Mouse (Mus musculus): ENCODE data around the gene Zfp687. TPM values are rescaled to one million over a fixed set of nuclear protein-coding genes. Genes with fewer than 3 reads are reported as not detected.
A peak's percentile ranks its signal among the peaks of the same experiment; 100 is the strongest.
"Not testable (repeated sequence)": the region's sequence is repeated elsewhere in the genome, so short reads cannot be mapped to it uniquely, and the experiment has no call there.

Gene Zfp687
- total RNA-seq, 2 experiments from 2014 or later, result 20.6 to 35.0 TPM

DNA sequence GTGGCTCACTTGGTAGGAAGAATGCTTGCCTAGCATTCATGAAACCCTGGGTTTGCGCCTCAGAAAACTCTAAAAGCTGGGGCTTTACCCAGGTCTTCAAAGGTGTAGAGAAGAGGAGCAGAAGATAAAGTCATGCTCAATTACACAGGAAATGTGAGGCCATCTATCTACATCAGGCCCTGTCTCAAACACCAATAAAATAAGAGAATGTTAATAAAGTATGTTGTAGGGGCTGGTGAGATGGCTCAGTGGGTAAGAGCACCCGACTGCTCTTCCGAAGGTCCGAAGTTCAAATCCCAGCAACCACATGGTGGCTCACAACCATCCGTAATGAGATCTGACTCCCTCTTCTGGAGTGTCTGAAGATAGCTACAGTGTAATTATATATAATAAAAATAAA is 5.7 kb upstream of the Zfp687 start:
- not testable (repeated sequence) for ATAC-seq (replicated peaks; ENCODE audit: poor library complexity, severe bottlenecking)

DNA sequence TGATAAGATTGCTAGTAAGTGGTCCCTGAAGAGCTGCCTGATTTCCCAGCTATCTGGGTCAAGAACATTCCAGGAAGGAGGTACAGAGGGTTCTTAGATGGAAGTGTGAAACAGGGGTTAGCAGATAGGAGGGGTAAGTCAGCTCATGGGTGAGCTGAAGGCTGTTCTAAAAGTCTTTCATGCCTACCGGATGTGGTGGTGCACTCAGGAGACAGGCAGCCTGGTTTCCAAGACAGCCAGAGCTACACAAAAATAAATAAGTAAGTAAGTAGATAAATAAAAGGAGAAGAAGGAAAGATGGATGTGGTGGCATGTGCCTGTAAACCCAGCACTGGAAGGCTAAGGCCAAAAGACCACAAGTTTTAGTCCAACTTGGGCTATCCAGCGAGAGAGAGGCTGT is 3.5 kb upstream of the Zfp687 start:
- ATAC-seq (replicated peaks; ENCODE audit: poor library complexity, severe bottlenecking), result no peak

DNA sequence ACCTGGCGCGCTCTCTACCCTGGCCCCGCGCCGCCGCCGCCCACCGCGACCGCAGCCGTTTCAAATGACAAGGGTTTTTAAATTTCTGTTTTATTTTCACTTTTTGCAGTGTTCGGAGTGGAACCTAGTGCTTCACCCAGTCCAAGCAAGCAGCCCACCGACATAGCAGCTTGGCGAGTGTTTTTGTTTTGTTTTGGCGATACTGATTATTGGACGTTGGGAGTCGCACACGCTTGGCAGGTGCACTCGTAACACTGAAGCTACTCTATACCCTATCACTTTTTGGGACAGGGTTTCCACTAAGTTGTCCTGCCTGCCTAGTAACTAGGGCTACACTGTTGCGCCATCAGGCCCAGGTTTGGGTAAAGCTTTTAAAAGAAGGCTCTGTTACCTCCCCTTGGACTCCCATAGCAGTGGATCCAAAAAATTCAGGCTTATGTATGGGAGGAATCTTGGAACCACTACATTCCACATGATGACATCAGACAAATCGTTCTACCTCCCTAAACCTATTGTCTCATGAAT is 1.3 kb upstream of the Zfp687 start:
- ATAC-seq (replicated peaks; ENCODE audit: poor library complexity, severe bottlenecking), result no peak

DNA sequence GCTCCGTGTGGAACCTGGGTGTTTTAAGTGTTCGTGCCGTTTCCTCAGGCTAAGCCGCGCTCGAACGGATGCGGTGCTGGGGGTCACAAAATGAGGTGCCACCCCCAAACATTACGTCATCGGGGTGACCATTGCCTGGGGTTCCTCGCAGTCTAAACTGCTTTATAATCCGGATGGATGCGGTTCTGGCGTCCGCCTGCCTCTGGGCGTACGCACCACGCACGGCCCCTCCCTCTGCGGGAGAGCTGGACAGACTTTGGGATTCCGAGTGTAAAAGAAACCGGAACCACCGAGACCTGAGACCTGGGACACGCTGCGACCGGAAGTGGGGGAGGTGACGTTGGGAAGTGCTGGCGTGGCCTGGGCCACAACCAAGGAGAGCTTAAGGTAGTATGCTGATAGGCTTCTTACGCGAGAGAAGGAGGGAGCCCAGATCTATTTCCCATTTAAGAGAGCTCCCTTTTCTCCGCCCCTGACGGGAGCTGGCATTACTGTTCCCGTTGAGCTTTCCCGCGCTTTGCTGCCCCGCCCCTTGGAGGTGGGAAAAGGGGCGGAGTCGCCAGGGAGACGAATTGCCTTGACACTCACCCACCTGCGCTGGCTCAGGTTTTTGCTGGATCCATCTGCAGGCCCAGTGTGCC is 763 bp upstream of the Zfp687 start:
- ATAC-seq (replicated peaks; ENCODE audit: poor library complexity, severe bottlenecking), result peak; percentile 57

DNA sequence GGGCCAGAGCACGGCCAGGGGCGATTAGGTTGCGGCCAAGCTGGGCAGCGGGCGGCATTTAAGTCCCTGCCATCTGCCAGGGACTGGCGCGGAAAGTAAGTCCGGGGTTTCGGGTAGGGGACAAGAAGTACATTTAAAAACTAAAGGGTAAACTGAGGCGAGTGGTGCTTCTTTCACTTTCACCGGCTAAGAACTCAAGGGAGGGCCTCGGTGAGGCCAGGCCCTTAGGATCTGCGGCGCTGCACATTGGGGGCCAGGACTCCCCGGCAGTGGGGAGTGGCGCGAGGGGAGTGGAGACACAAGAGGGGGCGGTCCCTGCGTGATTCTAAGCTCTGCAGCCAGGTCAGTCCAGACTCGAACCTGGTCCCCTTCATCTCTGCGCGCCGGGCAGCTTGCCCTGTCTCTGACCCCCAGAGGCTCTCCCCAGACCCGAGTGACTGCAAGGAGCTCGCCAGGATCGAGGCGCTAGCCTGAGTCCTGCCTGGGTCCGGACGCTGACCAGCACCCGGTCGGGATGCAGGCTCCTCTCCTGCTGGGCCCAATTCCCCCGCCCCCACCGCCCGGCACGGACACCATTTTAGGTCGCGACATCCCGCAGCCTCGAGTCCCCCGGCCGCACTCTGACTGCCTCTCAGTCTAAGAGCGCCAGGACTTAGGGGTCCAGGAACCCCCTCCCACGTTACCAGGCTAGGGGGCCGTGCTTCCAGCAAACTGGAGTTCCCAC is 658 bp downstream of the Zfp687 start:
- peak; percentile 22 for ATAC-seq (replicated peaks; ENCODE audit: poor library complexity, severe bottlenecking)

DNA sequence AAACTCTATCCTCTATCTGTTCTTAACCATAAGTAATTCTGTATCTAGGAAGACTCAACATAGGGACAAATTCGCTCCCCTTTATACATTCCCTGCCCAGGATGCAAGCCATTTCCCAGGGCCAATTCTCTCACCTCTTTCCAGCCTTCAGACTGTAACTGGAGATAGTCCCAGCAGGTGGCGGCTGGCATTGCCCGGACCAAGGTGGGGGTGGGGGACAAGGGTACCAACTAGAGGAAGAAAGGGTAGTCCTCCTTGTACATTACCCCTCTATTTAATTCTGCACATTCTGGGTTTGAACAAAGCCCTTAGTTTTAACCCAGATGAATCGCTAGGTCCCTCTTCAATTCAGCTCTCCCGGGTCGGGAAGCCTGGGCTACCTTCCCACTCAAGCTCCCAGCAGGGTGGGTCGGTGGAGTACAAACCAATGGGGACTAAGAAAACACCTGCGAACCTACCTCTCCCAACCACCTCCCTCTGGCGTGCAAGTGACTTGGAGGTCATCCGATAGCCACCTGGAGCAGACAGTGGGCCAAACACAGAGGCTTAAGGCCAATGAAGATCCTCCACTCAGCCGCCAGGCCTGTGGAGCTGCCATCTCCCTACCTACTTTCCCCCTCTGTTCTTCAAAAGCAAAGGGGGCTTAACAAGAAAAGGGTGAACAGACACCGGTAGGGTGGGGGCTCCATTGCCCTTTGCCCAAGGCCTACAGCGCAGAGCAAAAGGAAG is 1.4 kb downstream of the Zfp687 start:
- no peak for ATAC-seq (replicated peaks; ENCODE audit: poor library complexity, severe bottlenecking)

DNA sequence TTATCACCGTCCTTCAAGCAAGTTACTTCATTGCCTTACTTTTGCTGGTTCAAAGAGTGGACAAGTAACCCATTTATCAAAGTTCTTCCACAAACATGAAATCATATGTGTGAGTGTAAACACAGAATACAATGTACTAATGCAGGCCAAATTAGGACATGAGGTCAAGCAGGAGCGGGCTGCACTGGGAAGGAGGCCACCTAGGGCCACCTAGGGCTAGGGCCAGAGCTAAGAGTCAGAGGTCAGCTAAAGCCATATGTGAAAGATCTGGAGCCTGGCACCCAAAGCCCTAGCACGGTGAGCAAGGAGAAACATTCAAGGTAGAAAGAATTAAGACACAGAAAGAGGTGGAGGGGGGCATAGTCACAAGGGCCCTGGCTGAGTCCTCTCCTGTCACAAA is 2.3 kb downstream of the Zfp687 start:
- ATAC-seq (replicated peaks; ENCODE audit: poor library complexity, severe bottlenecking), result no peak

DNA sequence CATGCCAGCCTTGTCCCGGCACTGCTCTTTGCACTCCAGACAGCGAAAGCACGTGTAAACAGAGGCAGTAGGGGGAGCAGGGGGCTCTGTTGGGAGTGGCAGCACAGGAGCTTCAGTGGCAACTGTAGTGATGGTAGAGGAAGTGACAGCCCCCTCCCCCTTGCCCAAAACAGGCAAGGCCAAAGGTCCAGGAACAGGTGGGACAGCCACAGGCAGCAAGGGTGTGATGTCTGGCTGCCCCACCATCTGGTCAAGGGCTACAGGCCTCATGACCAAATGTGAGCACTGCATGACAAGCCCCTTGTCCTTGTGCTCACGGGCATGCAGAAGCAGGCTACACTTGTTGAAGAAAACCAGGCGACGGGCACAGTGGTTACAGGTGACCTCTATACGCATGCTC is 4.9 kb downstream of the Zfp687 start:
- no peak for ATAC-seq (replicated peaks; ENCODE audit: poor library complexity, severe bottlenecking)

DNA sequence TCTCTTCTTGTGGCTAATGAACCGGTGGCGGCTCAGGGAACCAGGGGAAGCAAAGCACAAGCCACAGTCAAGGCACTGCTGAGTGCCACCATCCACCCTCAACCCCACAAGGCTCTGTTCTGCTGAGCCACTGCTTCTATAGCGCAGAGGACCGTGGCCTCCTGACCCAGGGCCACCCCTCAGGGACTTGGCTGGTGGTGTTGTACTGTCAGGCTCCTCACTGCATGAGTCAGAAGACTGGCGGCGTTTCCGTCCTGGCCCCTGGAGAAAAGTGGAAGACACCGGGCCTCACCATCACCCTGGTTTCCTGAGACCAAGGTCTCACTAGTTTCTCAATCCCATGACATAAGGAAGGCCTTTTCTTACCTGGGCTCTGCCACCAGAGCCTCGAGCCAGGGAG is 7.5 kb downstream of the Zfp687 start:
- ATAC-seq (replicated peaks; ENCODE audit: poor library complexity, severe bottlenecking), result no peak

DNA sequence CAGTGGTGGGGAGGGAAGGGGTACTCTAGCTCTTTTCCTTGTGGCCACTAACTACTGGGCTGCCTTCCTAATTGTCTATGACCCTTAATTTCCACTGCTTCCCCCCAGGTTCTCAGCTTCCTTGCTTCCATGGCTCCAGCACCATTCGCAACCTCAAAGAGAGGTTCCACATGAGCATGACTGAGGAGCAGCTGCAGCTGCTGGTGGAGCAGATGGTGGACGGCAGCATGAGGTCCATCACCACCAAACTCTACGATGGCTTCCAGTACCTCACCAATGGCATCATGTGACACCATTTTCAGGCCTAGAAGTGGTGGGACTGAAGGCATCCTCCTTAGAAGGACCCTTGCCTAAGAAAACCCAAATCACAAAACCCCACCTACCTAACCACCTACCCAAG is 9.6 kb downstream of the Zfp687 start:
- no peak for ATAC-seq (replicated peaks; ENCODE audit: poor library complexity, severe bottlenecking)

DNA sequence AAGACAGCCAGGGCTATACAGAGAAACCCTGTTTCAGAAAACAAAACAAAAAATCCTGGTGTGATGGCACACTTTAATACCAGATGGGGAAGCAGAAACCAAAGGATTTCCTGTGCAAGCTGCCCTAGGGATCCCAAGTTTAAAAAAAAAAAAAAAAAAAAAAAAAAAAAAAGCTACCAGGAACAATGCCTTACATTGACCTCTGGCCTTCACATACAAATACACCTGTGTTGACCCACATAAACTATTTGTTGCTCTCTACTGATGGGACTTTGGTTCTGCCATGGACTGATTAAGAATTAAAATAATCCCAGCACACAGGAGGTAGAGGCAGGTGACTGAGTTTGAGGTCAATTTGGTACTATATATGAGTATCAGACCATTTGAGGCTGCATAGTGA is 12.0 kb downstream of the Zfp687 start:
- ATAC-seq (replicated peaks; ENCODE audit: poor library complexity, severe bottlenecking), result no peak; the same call in 1 of the 2 replicates

DNA sequence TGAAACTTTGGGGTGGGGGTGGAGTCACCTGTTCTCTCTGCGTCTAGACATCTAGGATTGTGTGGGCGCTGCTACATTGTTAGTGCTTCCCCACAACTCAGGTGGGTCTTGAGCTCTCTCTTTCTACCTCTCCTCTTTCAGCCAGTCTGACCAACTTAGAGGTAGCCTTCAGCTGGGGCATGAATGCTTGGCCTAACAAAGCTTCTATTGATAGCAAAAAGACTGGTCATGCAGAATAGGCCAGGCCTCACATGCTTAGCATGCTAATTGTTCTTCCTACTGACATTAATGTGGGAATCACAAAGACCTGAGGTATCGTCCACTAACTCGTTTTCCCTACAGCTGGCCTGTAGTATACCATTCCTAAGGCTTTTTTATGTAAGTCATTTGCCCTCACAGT is 12.7 kb downstream of the Zfp687 start:
- no peak for ATAC-seq (replicated peaks; ENCODE audit: poor library complexity, severe bottlenecking)

DNA sequence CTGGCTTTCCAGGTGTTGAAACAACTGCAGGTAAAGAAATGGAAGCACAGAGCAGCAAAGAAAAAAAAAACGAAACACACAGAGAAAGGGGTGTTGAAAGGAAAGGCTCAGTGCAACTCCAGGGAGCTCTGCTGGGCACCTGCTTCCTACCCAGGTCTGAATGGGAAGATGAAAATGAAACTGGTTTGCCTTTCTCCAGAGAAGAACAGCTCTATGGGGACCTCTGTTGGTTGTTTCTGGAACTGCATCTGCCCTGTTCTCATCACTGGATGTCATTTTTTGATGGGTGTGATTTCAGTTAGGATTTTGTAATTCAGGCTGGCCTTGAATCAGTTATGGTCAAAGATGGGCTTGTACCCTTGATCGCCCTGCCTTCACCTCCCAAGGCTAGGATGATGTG is 18.3 kb downstream of the Zfp687 start:
- ATAC-seq (replicated peaks; ENCODE audit: poor library complexity, severe bottlenecking), result peak; percentile 93

DNA sequence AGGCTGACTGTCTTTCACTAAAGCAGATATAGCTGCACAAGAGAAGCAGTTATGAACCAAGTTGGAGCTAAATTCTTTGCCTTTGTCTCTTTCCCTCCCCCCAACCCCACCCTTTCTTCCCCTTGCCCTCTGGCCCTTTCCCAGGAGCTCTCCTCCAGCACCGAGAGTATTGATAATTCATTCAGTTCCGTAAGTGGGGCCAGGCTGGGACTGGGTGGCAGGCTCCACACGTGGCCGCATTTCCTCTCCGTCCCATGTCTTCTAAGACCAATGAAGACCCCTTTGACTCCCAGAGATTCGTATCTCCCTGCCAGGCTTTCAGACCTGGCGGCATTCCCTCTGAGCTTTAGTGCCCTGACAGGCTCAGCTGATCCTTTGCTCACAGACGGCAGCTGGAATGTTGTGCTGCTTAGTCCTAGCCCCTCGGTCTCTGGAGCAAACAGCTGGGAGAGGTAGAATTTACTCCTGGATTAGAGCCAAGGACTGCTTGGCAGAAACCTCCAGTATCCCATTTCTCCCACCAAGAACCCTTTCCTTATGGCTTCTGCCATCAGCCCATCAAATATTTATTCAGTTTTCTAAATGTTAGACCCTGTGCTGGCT is 26.0 kb downstream of the Zfp687 start:
- ATAC-seq (replicated peaks; ENCODE audit: poor library complexity, severe bottlenecking), result no peak

DNA sequence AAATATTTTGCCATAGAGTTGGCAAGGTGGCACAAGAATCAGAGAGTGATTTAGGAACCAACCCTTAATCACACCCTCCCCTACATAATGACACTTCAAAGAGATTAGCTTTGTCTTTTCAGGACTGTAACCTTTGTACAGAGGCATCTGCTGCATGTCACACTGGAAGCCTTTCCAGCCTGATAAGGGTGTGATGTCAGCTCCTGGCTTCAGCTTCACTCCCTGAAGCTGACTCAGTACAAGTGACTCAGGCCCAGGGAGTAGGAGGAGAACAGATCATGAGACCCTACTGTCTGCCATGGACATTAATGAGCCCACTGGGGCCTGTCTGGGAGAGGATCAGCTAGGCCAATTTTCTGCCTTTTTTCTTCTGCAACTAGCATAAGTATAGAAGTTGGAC is 27.7 kb downstream of the Zfp687 start:
- no peak for ATAC-seq (replicated peaks; ENCODE audit: poor library complexity, severe bottlenecking)

DNA sequence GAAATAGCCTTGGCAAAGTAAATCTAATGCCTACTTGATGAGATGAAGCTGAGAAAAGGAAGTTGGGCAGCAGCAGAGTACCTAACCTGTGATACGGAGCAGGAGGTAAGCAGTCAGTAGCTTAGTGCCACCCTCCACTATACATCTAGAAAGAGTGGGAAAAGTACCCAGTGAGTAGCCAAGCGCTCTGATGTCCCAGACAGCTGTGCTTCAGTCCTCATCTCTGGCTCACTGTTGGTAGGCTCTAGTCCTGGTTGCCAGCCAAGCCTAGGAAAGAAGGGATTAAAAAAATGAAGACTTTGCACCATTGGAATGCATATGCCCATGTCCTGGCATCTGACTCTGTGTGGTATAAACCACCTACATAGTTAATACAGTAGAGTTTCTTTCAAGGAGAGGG is 29.7 kb downstream of the Zfp687 start:
- ATAC-seq (replicated peaks; ENCODE audit: poor library complexity, severe bottlenecking), result no peak

DNA sequence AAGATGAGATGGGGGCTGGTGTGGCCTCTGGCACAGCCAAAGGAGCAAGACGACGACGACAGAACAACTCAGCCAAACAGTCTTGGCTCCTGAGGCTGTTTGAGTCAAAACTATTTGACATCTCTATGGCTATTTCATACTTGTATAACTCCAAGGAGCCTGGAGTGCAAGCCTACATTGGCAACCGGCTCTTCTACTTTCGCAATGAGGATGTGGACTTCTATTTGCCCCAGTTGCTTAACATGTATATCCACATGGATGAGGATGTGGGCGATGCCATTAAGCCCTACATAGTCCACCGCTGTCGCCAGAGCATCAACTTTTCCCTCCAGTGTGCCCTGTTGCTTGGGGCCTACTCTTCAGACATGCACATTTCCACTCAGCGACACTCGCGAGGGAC is 30.9 kb downstream of the Zfp687 start:
- peak; percentile 78 for ATAC-seq (replicated peaks; ENCODE audit: poor library complexity, severe bottlenecking)

DNA sequence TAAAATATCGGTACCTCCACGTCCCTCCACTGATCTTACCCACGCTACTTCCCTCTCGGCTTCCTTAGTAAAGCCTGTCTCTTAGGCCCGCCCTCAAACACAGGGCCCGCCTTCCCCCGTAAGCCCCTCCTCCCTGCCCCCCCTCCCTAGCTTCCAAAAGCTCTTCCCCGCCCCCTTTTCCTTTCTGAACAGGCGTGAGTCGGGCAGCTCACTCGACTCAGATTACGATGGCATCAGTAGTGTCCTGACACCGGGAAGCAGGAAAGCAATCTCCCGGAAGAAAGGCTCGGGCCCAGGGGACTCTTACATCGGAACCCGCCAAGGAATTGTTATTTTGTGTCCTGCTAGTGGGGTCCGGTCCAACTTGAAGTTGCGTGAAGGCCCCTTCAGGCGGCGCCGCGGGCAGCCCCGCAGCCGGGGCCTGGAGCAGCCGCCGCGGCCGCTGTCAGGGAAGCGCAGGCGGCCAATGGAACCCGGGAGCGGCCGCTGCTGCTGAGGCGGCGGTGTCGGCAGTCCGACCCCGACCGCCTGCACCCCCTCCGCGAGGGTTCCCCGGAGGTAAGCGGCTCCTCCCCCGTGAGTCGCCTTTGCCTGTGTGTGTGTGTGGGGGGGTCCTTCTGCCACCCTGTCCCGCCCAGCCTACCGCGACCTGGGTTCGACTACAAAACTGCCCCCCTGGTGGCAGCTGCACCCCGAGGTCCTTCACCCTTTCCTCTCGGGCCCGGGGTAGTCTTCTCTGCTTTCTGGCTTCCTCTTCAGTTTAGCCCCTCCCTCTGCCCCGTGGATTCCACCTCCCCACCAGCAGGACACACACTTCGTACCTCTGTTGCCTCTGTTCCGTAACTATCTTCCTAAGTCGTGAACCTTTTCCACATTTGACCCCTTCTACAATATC is 40.5 kb downstream of the Zfp687 start, which contains the start of gene Pi4kb:
Gene Pi4kb (plus strand): TSS at position 204 of the 895 bp plus-strand sequence.
- ATAC-seq (replicated peaks; ENCODE audit: poor library complexity, severe bottlenecking), result peak; percentile 86

DNA sequence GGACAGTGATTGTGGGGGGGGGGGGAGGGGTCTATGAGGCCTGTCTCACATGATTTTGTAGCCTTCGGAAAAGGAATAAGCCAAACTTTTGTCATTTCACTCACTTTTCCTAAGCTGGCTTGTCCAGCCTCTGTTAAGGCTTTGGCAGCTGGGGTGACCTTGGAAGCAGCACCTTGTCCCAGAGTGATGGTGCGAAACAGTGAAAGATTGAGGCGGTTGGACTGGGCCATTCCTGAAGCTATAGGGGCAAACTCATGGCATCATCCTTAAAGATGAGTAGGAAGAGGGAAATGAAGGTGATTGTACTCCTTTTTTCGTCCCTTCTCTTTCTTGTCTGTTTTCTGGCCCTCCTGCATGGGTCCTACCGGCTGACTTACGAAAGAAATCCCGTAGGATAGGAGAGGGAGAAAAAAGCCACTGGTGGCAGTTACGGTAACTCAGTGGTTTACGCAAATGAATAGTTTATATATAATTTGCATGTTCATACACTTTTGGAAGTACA is 41.2 kb downstream of the Zfp687 start:
- ATAC-seq (replicated peaks; ENCODE audit: poor library complexity, severe bottlenecking), result peak; percentile 2

DNA sequence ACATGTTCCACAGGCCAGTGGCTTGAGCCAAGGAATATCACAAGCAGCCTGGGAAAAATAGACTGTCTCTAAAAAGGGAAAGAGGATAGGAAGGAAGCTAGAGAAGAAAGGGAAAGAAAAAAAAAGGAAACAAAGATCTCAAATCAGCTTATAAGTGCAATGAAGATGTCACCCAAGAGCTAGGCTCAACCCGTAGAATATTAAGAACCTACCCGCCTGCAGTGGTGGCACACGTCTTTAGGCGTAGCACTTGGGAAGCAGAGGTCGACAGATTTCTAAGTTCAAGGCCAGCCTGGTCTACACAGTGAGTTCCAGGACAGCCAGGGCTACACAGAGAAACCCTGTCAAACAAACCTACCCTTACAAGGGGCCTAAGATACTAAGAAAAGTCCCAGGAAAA is 41.6 kb downstream of the Zfp687 start:
- no peak for ATAC-seq (replicated peaks; ENCODE audit: poor library complexity, severe bottlenecking)
